Mouse (Mus musculus) spleen, postnatal 10 days (tissue): ENCODE data around the gene Zcchc13.
"Not testable (repeated sequence)": the region's sequence is repeated elsewhere in the genome, so short reads cannot be mapped to it uniquely, and the experiment has no call there.

Source experiments
- DNase-seq, 2 experiments: peaks; one replicate each; pipeline ENCODE4 v3.0.0; 2021 to 2022; ENCODE audit warnings: low spot score in 2 of 2

Gene Zcchc13

GRCm38 (mm10) chrX:103644301-103644700 is 13.9 kb downstream of the Zcchc13 start:
- no peak for DNase-seq

- DNase-seq: no peak
Observed at GRCm38 (mm10) chrX:103652048-103652447, 21.7 kb downstream of the Zcchc13 start.

- DNase-seq: no peak
Observed at GRCm38 (mm10) chrX:103653021-103653420, 22.6 kb downstream of the Zcchc13 start.

GRCm38 (mm10) chrX:103658985-103659384 is 28.6 kb downstream of the Zcchc13 start:
- no peak for DNase-seq

DNA sequence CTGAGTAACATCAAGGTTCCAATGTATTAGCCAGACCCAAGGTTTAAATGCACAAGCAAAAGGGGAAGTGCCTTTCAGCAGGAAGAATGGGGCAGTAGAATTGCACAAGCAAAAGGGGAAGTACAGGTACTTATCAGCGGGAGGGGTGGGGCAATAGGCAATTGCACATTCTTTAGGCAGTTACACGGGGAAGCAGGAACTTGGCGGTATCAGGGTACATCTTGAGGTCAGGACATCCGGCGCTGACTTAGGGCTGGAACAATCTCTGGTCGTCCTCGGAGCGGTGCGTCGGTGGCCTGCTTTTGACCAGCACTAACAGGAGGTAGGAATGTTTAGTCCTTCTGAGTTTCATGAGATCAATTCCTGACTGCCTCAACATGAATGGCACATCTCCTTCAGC is 34.1 kb downstream of the Zcchc13 start:
- DNase-seq: not testable (repeated sequence)

GRCm38 (mm10) chrX:103670245-103670644 is 39.9 kb downstream of the Zcchc13 start:
- DNase-seq: no peak

DNA sequence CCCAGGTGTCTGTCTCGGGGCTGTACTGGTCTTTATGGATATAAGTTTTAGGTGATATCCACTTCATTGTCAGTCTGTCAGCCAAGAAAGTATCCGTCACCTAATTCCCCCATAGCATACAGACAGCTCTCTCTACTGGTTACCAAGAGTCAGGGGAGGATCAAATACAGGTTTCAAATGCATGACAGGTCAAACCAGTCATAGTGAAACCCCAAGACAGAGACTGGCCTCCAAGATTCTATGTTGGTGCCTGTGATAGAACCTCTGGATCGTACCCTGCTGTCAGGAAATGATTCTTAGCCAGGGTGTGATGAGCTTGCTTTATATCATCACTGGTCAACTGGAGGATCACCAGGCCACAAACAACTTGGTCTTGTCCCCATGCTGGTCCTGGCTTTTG is 43.4 kb downstream of the Zcchc13 start:
- no peak for DNase-seq

DNA sequence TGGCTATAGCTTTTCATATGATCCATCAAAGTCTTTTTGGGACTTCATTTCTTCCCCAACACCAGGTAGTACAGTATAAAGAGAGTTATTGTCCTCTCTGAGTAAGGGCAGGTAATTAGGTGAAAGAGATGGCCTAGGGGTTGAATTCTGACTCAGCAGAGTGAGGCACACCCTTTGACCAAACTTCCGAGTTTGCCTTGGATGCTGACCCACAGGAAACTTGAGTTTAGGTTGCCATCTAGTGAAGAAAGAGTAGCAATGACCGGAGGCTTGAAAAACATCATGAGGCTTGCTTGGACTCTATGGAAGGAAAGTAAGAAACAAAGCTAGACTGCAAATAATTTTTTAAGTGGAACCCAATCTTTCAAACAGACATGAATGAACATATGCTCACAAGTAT is 44.3 kb downstream of the Zcchc13 start:
- no peak for DNase-seq
